Mouse (Mus musculus) stomach, postnatal 0 days (tissue): Measurements from ENCODE around the gene Scaf1.

Experiments used
- CTCF ChIP-seq: IDR thresholded peaks from 2 replicates; pipeline ENCODE4 v1.5.1; 2016; ENCODE audit warnings: antibody characterized with exemption, low read depth, mild to moderate bottlenecking, moderate library complexity
- EP300 ChIP-seq: optimal IDR thresholded peaks from 2 replicates; pipeline ENCODE3; 2016; ENCODE audit warnings: antibody characterized with exemption

GRCm38 (mm10) chr7:45013366-45014095, 2.6 kb downstream of the Scaf1 start:
- TF ChIP-seq CTCF (no peak), EP300 (no peak)
